Mouse (Mus musculus) gastrocnemius, postnatal 36 days (tissue): ENCODE data around the gene Ube2c. TPM values are rescaled to one million over a fixed set of nuclear protein-coding genes. Genes with fewer than 3 reads are reported as not detected.

Source experiments
- DNase-seq, 2 experiments: peaks; one replicate each; pipeline ENCODE4 v3.0.0; 2022
- intact Hi-C: fragments of 180-260 bp; cut with DNase I; formaldehyde crosslinking; loops from one replicate; pipeline ENCODE4 v1.15.1; 2025
- total RNA-seq, 2 experiments: library from RNA; stranded (reverse); gene quantifications; 2 replicates each; pipeline ENCODE4 v1.2.3; 2021

Ube2c gene
- total RNA-seq, 2 experiments from 2014 or later: 1.0 to 1.4 TPM

DNA sequence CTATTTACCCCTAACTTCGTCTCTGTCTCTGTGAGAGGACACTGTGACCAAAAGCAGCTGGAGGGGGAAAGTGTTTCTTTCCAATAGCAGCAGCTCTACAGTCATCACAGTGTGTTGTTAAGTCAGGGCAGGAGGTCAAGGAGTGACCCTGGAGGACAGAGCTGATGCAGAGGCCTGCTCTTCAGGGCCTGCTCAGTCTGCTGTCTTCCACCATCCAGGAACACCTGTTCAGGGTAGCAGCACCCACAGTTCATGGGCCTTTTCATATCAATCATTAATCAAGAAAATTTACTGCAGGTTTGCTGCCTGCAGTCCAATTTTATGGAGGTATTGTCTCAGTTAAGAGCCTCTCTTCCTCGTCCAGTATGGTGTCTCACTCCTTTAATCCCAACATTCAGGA is 43.9 kb downstream of the Ube2c start:
- intact Hi-C loops: no loop called here
- no peak for DNase-seq

DNA sequence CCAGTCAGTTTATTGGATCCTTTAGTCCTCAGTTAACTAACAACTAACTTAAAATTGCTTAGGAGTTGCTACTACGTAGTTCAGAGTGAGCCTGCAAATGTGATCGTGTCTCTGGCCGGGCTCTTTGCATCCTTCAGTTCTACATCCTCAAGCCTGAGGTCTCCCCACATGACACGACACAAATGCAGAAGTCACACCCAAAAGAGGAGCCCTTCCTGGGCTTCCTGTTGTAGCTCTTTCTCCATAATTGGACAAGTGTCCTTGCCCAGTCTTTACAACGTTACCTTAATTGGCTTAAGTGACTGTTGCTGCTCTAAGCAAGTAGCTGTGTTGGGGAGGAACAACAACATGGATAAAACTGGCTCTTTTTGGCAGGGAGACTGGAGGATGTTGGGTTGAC is 45.6 kb downstream of the Ube2c start:
- DNase-seq: no peak
- intact Hi-C loops: no loop called here

DNA sequence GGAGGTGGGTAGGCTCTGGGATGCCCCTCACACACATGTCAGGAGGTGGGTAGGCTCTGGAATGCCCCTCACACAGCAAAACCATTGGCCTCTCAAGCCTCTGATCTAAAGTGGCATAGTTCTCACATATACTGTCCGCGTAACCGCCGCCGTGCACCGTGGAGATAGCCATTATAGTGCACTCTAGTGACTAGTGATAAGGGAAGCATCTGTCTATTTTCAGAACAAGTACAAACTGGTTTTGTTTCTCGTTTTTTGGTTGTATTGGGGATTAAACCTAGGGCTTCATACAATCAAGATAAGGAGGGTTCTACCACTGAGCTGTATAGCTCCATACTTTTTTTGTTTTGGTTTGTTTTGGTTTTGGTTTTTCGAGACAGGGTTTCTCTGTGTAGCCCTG is 46.1 kb downstream of the Ube2c start:
- no peak for DNase-seq
- intact Hi-C loops: no loop called here

DNA sequence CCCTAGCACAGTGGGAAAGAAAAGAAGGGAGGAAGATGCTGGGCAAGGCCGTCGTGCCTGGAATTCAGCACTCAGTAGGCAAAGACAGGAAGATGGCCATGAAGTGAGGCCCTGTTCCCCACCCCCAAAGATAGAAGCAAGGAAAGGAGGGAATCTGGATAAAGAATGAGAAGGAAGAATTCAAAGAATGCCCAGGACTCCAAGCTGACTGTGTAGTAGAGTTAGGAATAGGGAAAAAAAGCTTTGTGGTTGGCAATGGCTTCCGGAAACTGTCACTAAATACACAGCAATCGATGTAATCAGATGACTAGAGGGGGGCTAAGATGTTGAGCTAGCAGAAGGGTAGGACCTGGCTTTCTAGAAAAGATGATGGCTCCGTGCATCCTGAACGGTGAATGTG is 47.5 kb downstream of the Ube2c start:
- DNase-seq: no peak

DNA sequence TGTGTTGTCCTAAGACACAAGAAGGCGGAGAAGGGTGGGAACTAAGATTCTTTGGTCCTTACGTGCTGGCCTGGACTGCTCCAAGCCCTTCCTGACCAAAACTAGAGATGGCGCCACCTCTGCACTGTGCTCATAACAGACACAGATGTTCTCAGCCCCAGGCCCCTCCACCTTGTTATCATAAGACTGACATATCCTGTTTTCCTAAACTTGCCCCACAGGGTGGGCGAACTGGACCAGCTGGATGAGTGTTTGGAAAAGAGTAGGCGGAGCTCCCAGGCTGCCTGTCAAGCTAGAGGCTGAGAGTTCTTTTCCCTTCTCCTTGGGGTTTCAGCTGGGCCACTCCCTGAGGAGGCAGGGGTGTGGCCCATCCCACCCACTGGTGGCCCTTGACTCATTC is 48.0 kb downstream of the Ube2c start:
- intact Hi-C loops: no loop called here
- DNase-seq: no peak

More for the DNA sequence above, 47.5 kb downstream of the Ube2c start:
- intact Hi-C loops: no loop called here

DNA sequence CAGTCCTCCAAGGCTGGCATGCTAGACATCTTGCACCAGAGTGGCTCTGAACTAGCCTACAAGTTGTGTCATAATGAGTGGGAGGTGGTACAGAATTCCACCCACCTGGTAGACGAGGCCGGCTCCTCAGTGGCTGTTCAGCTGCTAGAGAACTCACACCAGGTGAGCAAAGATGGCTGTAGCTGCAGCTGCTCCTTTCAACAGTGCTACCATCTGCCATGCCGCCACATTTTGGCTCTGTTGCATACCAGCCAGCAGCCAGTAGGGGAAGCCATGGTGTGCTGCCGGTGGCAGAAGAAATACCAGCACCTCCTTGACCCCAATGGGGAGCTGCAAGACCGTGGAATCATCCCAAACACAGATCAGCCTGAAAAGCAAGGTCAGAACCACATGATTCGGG is 51.4 kb downstream of the Ube2c start:
- no peak for DNase-seq

DNA sequence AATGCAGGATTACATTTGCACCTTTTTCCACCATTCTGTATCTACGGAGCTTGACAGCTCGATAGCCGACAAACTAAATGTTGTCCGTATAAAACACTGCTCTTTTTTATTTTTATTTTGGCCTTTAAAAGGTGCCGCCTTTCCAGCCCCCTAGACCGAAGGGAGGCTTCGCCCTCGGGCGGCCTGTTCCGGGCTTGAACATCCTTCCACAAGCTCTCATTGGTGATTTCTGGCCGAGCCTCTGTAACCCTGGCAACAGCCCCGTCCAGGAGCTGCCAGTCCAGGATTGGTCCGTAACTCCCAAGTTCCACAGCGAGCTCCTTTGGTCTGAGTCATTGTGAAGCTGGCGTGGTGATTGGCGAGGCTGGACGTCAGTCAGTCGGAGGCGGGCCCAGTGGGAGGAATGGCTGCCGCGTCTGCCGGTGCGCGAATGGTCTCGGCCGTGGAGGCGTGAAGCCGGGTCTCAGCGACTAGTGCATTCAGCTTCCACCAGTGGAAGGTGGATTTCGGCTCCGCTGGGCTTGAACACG is 53.0 kb downstream of the Ube2c start, which contains the start of gene Zswim1:
Zswim1 (plus strand) TSS at position 51 of the 530 bp plus-strand sequence.
- peak; percentile 100 for DNase-seq
- intact Hi-C loops: loop anchor here (10.0 kb wide), 1 partner anchor 212 kb away; the partner anchor contains the start of gene Ncoa5

More for the DNA sequence above, 51.4 kb downstream of the Ube2c start:
- intact Hi-C loops: loop anchor here (10.0 kb wide), 1 partner anchor 214 kb away; the partner anchor contains the start of gene Ncoa5

DNA sequence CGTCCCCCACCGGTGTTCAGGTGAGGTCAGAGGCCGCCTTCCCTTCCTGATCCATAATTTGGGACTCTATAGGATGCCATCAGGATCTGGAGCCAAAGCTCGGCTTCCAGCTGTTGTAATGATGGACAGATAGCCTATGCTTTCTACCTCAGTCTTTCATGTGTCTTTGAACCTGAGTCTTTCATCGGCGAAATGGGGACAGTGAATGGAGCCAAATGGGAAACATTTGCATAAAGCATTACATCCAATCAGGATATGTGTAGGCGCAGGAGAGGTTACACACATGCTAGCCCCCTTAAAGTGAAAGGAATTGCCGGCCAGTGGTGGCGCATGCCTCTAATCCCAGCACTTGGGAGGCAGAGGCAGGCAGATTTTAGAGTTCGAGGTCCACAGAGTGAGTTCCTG is 53.5 kb downstream of the Ube2c start:
- no peak for DNase-seq
- intact Hi-C loops: loop anchor here (10.0 kb wide), 1 partner anchor 212 kb away; the partner anchor contains the start of gene Ncoa5

DNA sequence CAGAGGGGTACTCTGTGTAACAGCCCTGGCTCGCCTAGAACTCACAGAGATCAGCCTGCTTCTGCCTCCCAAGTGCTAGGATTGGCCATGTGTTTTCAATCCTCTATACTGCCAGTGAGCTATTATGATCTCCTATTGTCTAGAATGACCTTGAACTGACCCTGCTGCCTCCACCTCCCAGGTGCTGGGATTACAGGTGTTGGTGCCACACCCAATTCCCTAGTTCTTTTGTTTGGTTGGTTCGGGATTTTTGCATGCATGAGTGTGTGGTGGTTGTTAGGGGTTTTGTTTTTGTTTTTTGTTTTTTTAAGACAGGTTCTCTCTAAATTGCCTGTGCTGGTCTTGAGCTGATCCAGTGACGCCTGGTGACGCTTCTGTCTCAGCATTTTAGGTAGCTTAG is 54.3 kb downstream of the Ube2c start:
- intact Hi-C loops: loop anchor here (10.0 kb wide), 1 partner anchor 211 kb away; the partner anchor contains the start of gene Ncoa5
- no peak for DNase-seq

DNA sequence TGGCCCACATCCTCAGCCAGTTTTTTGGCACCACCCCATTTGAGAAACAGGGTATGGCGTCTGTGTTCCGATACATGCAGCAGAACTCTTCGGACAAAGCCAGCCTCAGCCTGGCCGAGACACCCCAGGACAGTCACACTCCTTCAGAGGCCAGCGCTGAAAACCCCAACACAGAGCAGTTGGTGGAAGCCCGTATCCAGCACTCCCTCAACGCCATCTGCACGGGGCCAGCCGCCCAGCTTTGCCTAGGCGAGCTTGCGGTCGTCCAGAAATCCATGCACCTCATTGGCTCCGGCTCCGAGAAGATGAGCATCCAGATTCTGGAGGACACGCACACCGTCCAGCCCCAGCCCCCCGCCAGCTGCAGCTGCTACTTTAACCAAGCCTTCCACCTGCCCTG is 55.8 kb downstream of the Ube2c start:
- intact Hi-C loops: loop anchor here (10.0 kb wide), 1 partner anchor 209 kb away; the partner anchor contains the start of gene Ncoa5

DNA sequence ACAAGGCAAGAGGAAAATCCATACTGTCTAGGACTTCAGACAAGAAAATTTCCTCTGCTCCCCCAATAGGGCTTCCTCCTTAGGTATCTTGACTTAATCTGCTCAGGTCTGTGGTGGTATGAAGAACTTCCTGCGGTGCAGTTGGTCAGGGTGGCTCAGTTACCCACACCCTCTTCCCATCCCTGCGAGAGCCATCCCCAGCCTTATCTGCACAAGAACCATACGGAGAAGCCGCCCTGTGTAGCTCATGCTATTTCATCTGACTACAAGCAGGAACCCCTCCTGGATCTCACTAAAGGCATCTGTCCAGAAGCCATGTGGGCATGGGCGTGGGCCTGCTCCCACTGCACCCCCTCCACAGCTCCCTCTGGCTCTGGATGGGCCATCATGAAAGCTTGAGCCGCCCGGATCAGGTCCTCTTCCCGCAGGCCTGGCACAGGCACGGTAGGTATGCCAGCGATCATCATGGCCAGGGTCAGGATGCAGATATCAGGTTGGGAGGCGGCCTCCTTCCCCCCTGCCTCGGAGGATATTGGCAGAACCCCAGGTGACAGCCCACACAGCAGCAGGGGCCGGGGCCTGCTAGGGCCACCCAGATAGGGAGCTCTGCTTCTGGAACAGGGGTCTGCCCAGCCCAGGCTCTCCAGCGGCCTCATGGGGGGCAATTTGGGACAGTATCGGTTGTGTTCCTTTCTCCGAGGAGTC is 57.6 kb downstream of the Ube2c start:
- intact Hi-C loops: loop anchor here (10.0 kb wide), 1 partner anchor 208 kb away; the partner anchor contains the start of gene Ncoa5
- no peak for DNase-seq

More for the DNA sequence above, 55.8 kb downstream of the Ube2c start:
- no peak for DNase-seq

Other genes starting within 250 kb of the Ube2c start
- gene Wfdc2, start 207.5 kb upstream of the Ube2c start, total RNA-seq: under 1 TPM in 1 of 2 experiments, not detected in 1; 0.71 TPM
- not detected for gene Spint3, start 196.4 kb upstream of the Ube2c start, total RNA-seq
- not detected for gene Wfdc6a, start 184.5 kb upstream of the Ube2c start, total RNA-seq
- not detected for gene Eppin, start 176.3 kb upstream of the Ube2c start, total RNA-seq
- gene Wfdc6b, start 156.4 kb upstream of the Ube2c start, total RNA-seq: not detected
- not detected for gene Wfdc8, start 156.3 kb upstream of the Ube2c start, total RNA-seq
- gene Wfdc16, start 131.1 kb upstream of the Ube2c start, total RNA-seq: not detected
- gene Wfdc10, start 113.9 kb upstream of the Ube2c start, total RNA-seq: not detected
- gene Wfdc9, start 113.3 kb upstream of the Ube2c start, total RNA-seq: not detected
- gene Wfdc11, start 95.8 kb upstream of the Ube2c start, total RNA-seq: not detected
- not detected for gene Wfdc13, start 84.8 kb upstream of the Ube2c start, total RNA-seq
- not detected for gene Spint4, start 71.4 kb upstream of the Ube2c start, total RNA-seq
- gene Spint5, start 54.6 kb upstream of the Ube2c start, total RNA-seq: not detected
- not detected for gene Wfdc3, start 24.0 kb upstream of the Ube2c start, total RNA-seq
- 10 to 100 TPM; 15.8 to 18.1 TPM for gene Dnttip1, start 23.9 kb upstream of the Ube2c start, total RNA-seq
- gene Tnnc2, start 10.1 kb downstream of the Ube2c start, total RNA-seq: over 10,000 TPM; 16,945 to 17,744 TPM
- gene Snx21, start 15.9 kb downstream of the Ube2c start, total RNA-seq: 10 to 100 TPM; 18.1 to 20.8 TPM
- 1 to 10 TPM; 6.9 to 8.6 TPM for gene Acot8, start 35.0 kb downstream of the Ube2c start, total RNA-seq
- 1 to 10 TPM; 1.2 TPM for gene Zswim3, start 35.2 kb downstream of the Ube2c start, total RNA-seq
- 1 to 10 TPM; 3.0 to 4.6 TPM for gene Zswim1, start 52.8 kb downstream of the Ube2c start, total RNA-seq
- under 1 TPM in 1 of 2 experiments, not detected in 1; 0.36 TPM for gene Spata25, start 58.6 kb downstream of the Ube2c start, total RNA-seq
- 10 to 100 TPM; 45.6 to 49.4 TPM for gene Ctsa, start 63.0 kb downstream of the Ube2c start, total RNA-seq
- 10 to 100 TPM; 35.8 to 36.3 TPM for gene Neurl2, start 63.6 kb downstream of the Ube2c start, total RNA-seq
- 10 to 100 TPM; 15.3 to 15.7 TPM for gene Pltp, start 87.8 kb downstream of the Ube2c start, total RNA-seq
- 10 to 100 TPM; 23.8 to 26.9 TPM for gene Pcif1, start 109.4 kb downstream of the Ube2c start, total RNA-seq
- 1 to 10 TPM; 8.8 to 9.3 TPM for gene Zfp335, start 141.9 kb downstream of the Ube2c start, total RNA-seq
- gene Mmp9, start 170.9 kb downstream of the Ube2c start, total RNA-seq: under 1 TPM; 0.38 to 0.62 TPM
- gene Slc12a5, start 190.9 kb downstream of the Ube2c start, total RNA-seq: under 1 TPM; 0.25 to 0.36 TPM